Mouse (Mus musculus) limb, embryonic 12.5 days (tissue): ENCODE data around the gene Lamb3. TPM values are rescaled to one million over a fixed set of nuclear protein-coding genes. Genes with fewer than 3 reads are reported as not detected.

ENCODE experiments used
- ATAC-seq: fragments of 200-750 bp; cut with Nextera tagmentation; 2 replicates; pipeline ENCODE4 v1.8.0; 2017; ENCODE audit warnings: low read depth, moderate TSS enrichment; ENCODE audit not compliant: insufficient number of reproducible peaks, insufficient read depth, low FRiP score, low TSS enrichment
- H3K27ac ChIP-seq: fragments of 300-500 bp; sonication (generic); 2 replicates; pipeline ENCODE4 v1.5.1; 2016; ENCODE audit warnings: mild to moderate bottlenecking, moderate library complexity
- H3K27me3 ChIP-seq: fragments of 300-500 bp; sonication (generic); 2 replicates; pipeline ENCODE4 v1.6.1; 2016; ENCODE audit warnings: mild to moderate bottlenecking, moderate library complexity
- H3K36me3 ChIP-seq: fragments of 300-500 bp; sonication (generic); 2 replicates; pipeline ENCODE4 v1.6.1; 2016; ENCODE audit warnings: mild to moderate bottlenecking, moderate library complexity
- H3K4me1 ChIP-seq: fragments of 300-500 bp; sonication (generic); replicated peaks from 2 replicates; pipeline ENCODE4 v1.6.1; 2016
- H3K4me2 ChIP-seq: fragments of 300-500 bp; sonication (generic); 2 replicates; pipeline ENCODE4 v1.6.1; 2016; ENCODE audit warnings: mild to moderate bottlenecking, moderate library complexity
- H3K4me3 ChIP-seq: fragments of 300-500 bp; sonication (generic); replicated peaks from 2 replicates; pipeline ENCODE4 v1.5.1; 2016; ENCODE audit warnings: mild to moderate bottlenecking
- H3K9ac ChIP-seq: fragments of 300-500 bp; sonication (generic); replicated peaks from 2 replicates; pipeline ENCODE4 v1.6.1; 2016; ENCODE audit warnings: mild to moderate bottlenecking, moderate library complexity
- H3K9me3 ChIP-seq: fragments of 300-500 bp; sonication (generic); 2 replicates; pipeline ENCODE4 v1.6.1; 2016; ENCODE audit warnings: mild to moderate bottlenecking, moderate library complexity
- WGBS: fragments of 180-500 bp; shearing (Covaris S2); methylation state at CpG from one replicate; pipeline ENCODE4 v1.1.7; 2016; 5-methylcytosine and 5-hydroxymethylcytosine counted together
- polyA plus RNA-seq: library from polyadenylated mRNA; unstranded; fragments of >200 nt; fragmentation: Nextera tagmentation; extraction: Ambion mirVana; gene quantifications from 2 replicates; pipeline ENCODE4 v1.2.1, GENCODE M21; 2016

Gene Lamb3
- polyA plus RNA-seq, 1 experiment from 2014 or later: 2.2 TPM

GRCm38 (mm10) chr1:193333776-193334175 lies 126.3 kb downstream of the Lamb3 start:
- Histone ChIP-seq H3K4me2 (no peak overlapping the region), H3K27me3 (no peaks in the 10 kb centered on the region), H3K36me3 (no peaks in the 10 kb centered on the region), H3K4me1 (peaks cover 9% of the 10 kb centered on the region; the same call in 1 of the 2 replicates), H3K4me3 (no peak overlapping the region), H3K9me3 (no peaks in the 10 kb centered on the region), H3K9ac (no peak overlapping the region), H3K27ac (no peak overlapping the region)
- ATAC-seq: no peak
- WGBS: 88% methylated on average over 3 of the region's 3 CpGs

GRCm38 (mm10) chr1:193334546-193334945 lies 127.0 kb downstream of the Lamb3 start:
- Histone ChIP-seq H3K36me3 (no peaks in the 10 kb centered on the region), H3K4me2 (no peak overlapping the region), H3K4me1 (peaks cover 9% of the 10 kb centered on the region; the same call in 1 of the 2 replicates), H3K4me3 (no peak overlapping the region), H3K27ac (no peak overlapping the region), H3K9me3 (no peaks in the 10 kb centered on the region), H3K27me3 (no peaks in the 10 kb centered on the region), H3K9ac (no peak overlapping the region; the same call in 1 of the 2 replicates)
- 81% methylated on average over 6 of the region's 6 CpGs for WGBS
- no peak for ATAC-seq

GRCm38 (mm10) chr1:193336122-193337017 lies 128.9 kb downstream of the Lamb3 start:
- 83% methylated on average over 7 of the region's 7 CpGs for WGBS
- Histone ChIP-seq H3K9me3 (no peaks in the 10 kb centered on the region), H3K4me3 (no peak overlapping the region), H3K4me2 (no peak overlapping the region), H3K27me3 (no peaks in the 10 kb centered on the region), H3K36me3 (no peaks in the 10 kb centered on the region), H3K27ac (no peak overlapping the region), H3K9ac (no peak overlapping the region), H3K4me1 (peaks cover 5% of the 10 kb centered on the region; the same call in 1 of the 2 replicates)
- no peak for ATAC-seq

- no peak overlapping the region for H3K27ac ChIP-seq
- H3K9me3 ChIP-seq: no peaks in the 10 kb centered on the region
- WGBS: 86% methylated on average over 9 of the region's 9 CpGs
- H3K4me3 ChIP-seq: no peak overlapping the region
- no peak overlapping the region for H3K9ac ChIP-seq
- no peak for ATAC-seq
- peaks cover 5% of the 10 kb centered on the region; the same call in 1 of the 2 replicates for H3K4me1 ChIP-seq
- no peaks in the 10 kb centered on the region for H3K36me3 ChIP-seq
- H3K4me2 ChIP-seq: no peak overlapping the region
- H3K27me3 ChIP-seq: no peaks in the 10 kb centered on the region
Measured at GRCm38 (mm10) chr1:193337018-193337321, 129.5 kb downstream of the Lamb3 start.

GRCm38 (mm10) chr1:193337787-193338310 lies 130.3 kb downstream of the Lamb3 start:
- no peak for ATAC-seq
- no peak overlapping the region for H3K27ac ChIP-seq

GRCm38 (mm10) chr1:193338363-193338995 lies 131.0 kb downstream of the Lamb3 start:
- Histone ChIP-seq H3K9me3 (no peaks in the 10 kb centered on the region), H3K27me3 (no peaks in the 10 kb centered on the region), H3K4me2 (no peak overlapping the region), H3K27ac (no peak overlapping the region), H3K4me1 (peaks cover 5% of the 10 kb centered on the region; the same call in 1 of the 2 replicates), H3K9ac (no peak overlapping the region), H3K4me3 (no peak overlapping the region), H3K36me3 (no peaks in the 10 kb centered on the region)
- no peak for ATAC-seq
- whole genome bisulfite sequencing: 72% methylated on average over 9 of the region's 9 CpGs

More at GRCm38 (mm10) chr1:193337787-193338310, 130.3 kb downstream of the Lamb3 start:
- peaks cover 5% of the 10 kb centered on the region; the same call in 1 of the 2 replicates for H3K4me1 ChIP-seq
- H3K9me3 ChIP-seq: no peaks in the 10 kb centered on the region
- WGBS: 54% methylated on average over 4 of the region's 4 CpGs
- no peak overlapping the region for H3K4me3 ChIP-seq
- H3K27me3 ChIP-seq: no peaks in the 10 kb centered on the region
- H3K4me2 ChIP-seq: no peak overlapping the region
- H3K9ac ChIP-seq: no peak overlapping the region
- no peaks in the 10 kb centered on the region for H3K36me3 ChIP-seq

- no peak overlapping the region for H3K4me3 ChIP-seq
- H3K4me2 ChIP-seq: no peak overlapping the region
- no peaks in the 10 kb centered on the region for H3K27me3 ChIP-seq
- WGBS: 89% methylated on average over 5 of the region's 5 CpGs
- H3K4me1 ChIP-seq: no peaks in the 10 kb centered on the region
- no peak overlapping the region for H3K27ac ChIP-seq
- H3K9ac ChIP-seq: no peak overlapping the region
- ATAC-seq: no peak
- no peaks in the 10 kb centered on the region for H3K36me3 ChIP-seq
- no peaks in the 10 kb centered on the region for H3K9me3 ChIP-seq
Measured at GRCm38 (mm10) chr1:193342198-193342946, 134.9 kb downstream of the Lamb3 start.

GRCm38 (mm10) chr1:193343853-193344252 lies 136.4 kb downstream of the Lamb3 start:
- peaks cover 10% of the 10 kb centered on the region for H3K36me3 ChIP-seq
- H3K4me2 ChIP-seq: no peak overlapping the region
- no peak for ATAC-seq
- no peaks in the 10 kb centered on the region for H3K9me3 ChIP-seq
- WGBS: 74% methylated on average over 4 of the region's 4 CpGs
- no peak overlapping the region for H3K27ac ChIP-seq
- H3K4me3 ChIP-seq: no peak overlapping the region
- H3K4me1 ChIP-seq: no peaks in the 10 kb centered on the region
- no peak overlapping the region for H3K9ac ChIP-seq
- no peaks in the 10 kb centered on the region for H3K27me3 ChIP-seq

GRCm38 (mm10) chr1:193344976-193345375 lies 137.5 kb downstream of the Lamb3 start:
- H3K4me3 ChIP-seq: no peak overlapping the region
- H3K4me1 ChIP-seq: no peaks in the 10 kb centered on the region
- ATAC-seq: no peak
- H3K9ac ChIP-seq: no peak overlapping the region
- H3K27ac ChIP-seq: no peak overlapping the region
- 11% methylated on average over 2 of the region's 2 CpGs for WGBS
- H3K4me2 ChIP-seq: no peak overlapping the region
- H3K36me3 ChIP-seq: peaks cover 21% of the 10 kb centered on the region
- H3K9me3 ChIP-seq: no peaks in the 10 kb centered on the region
- H3K27me3 ChIP-seq: no peaks in the 10 kb centered on the region

- H3K4me1 ChIP-seq: no peaks in the 10 kb centered on the region
- WGBS: 71% methylated on average over 3 of the region's 3 CpGs
- H3K27ac ChIP-seq: no peak overlapping the region
- no peak for ATAC-seq
- no peak overlapping the region for H3K9ac ChIP-seq
- no peaks in the 10 kb centered on the region for H3K9me3 ChIP-seq
- H3K4me3 ChIP-seq: no peak overlapping the region
- no peak overlapping the region for H3K4me2 ChIP-seq
- H3K36me3 ChIP-seq: peaks cover 34% of the 10 kb centered on the region
- H3K27me3 ChIP-seq: no peaks in the 10 kb centered on the region
Measured at GRCm38 (mm10) chr1:193346908-193347307, 139.4 kb downstream of the Lamb3 start.
